Mouse (Mus musculus) induced T-regulatory cell, adult 2 months (primary cell): ENCODE data around the gene Corin.

ENCODE experiments used
- DNase-seq: peaks from one replicate; pipeline ENCODE4 v3.0.0-alpha.2; 2012; ENCODE audit warnings: low read depth

Gene Corin

GRCm38 (mm10) chr5:72315282-72315681 is 189.0 kb downstream of the Corin start:
- DNase-seq, result no peak

GRCm38 (mm10) chr5:72298418-72299104 is 205.7 kb downstream of the Corin start:
- no peak for DNase-seq

GRCm38 (mm10) chr5:72285077-72285476 is 219.2 kb downstream of the Corin start:
- no peak for DNase-seq

- no peak for DNase-seq
Observed at GRCm38 (mm10) chr5:72282907-72283306, 221.4 kb downstream of the Corin start.

GRCm38 (mm10) chr5:72269652-72270051 is 234.6 kb downstream of the Corin start:
- DNase-seq, result peak; percentile 74

- no peak for DNase-seq
Observed at GRCm38 (mm10) chr5:72269204-72269603, 235.1 kb downstream of the Corin start.

GRCm38 (mm10) chr5:72266955-72267535 is 237.2 kb downstream of the Corin start:
- DNase-seq, result no peak

- no peak for DNase-seq
Observed at GRCm38 (mm10) chr5:72264195-72264751, 240.0 kb downstream of the Corin start.

GRCm38 (mm10) chr5:72261802-72262324 is 242.4 kb downstream of the Corin start:
- DNase-seq, result no peak

- peak; percentile 79 for DNase-seq
Observed at GRCm38 (mm10) chr5:72259298-72259621, 245.0 kb downstream of the Corin start.

- DNase-seq, result peak; percentile 64
Observed at GRCm38 (mm10) chr5:72258409-72259297, 245.6 kb downstream of the Corin start.

- no peak for DNase-seq
Observed at GRCm38 (mm10) chr5:72257084-72257483, 247.2 kb downstream of the Corin start.

GRCm38 (mm10) chr5:72254958-72255357 is 249.3 kb downstream of the Corin start:
- DNase-seq, result no peak

GRCm38 (mm10) chr5:72250180-72250579 is 254.1 kb downstream of the Corin start:
- no peak for DNase-seq
